ENCODE assay signal across 8 mouse cellular contexts in genomic region chr12:78227021-78227932, GRCm38 (mm10). TPM values are rescaled to one million over a fixed set of nuclear protein-coding genes. Genes with fewer than 3 reads are reported as not detected.
A peak's percentile ranks its signal among the peaks of the same experiment; 100 is the strongest.
DNase-seq lines count a peak whose midpoint lies in the region; ATAC-seq and TF ChIP-seq lines count a peak whose summit lies in the region.

No protein-coding gene starts in this region.

- H3K9me3 ChIP-seq in embryonic facial prominence, embryonic 13.5 days, result no peaks in the 10 kb centered on the region
- H3K9me3 ChIP-seq in heart, embryonic 12.5 days (replicated peaks), result no peaks in the 10 kb centered on the region
- no peaks in the 10 kb centered on the region for H3K9me3 ChIP-seq in kidney, postnatal 0 days (replicated peaks; ENCODE audit: low read length)
- H3K9me3 ChIP-seq in liver, embryonic 13.5 days (replicated peaks), result no peaks in the 10 kb centered on the region
- H3K9me3 ChIP-seq in neural tube, embryonic 11.5 days (ENCODE audit: control insufficient read depth, low read length), result no peaks in the 10 kb centered on the region
- H3K9me3 ChIP-seq in stomach, postnatal 0 days (ENCODE audit: control insufficient read depth, low read length), result no peaks in the 10 kb centered on the region

- peak overlapping the region; percentile 98 for H3K27ac ChIP-seq in embryonic facial prominence, embryonic 13.5 days
- peak overlapping the region; percentile 98 for H3K27ac ChIP-seq in heart, embryonic 12.5 days (ENCODE audit: poor library complexity, severe bottlenecking)
- H3K27ac ChIP-seq in kidney, postnatal 0 days, result peak overlapping the region; percentile 99
- H3K27ac ChIP-seq in liver, embryonic 13.5 days, result peak overlapping the region; percentile 89
- peak overlapping the region; percentile 95 for H3K27ac ChIP-seq in neural tube, embryonic 11.5 days (ENCODE audit: low read depth, low read length)
- H3K27ac ChIP-seq in stomach, postnatal 0 days (replicated peaks), result peak overlapping the region; percentile 98

- TF ChIP-seq EP300 in stomach, postnatal 0 days (optimal IDR thresholded peaks at IDR 0.05), result no peak

- peak; percentile 2; the same call in 1 of the 2 replicates for ATAC-seq in embryonic facial prominence, embryonic 13.5 days (ENCODE audit: insufficient number of reproducible peaks, insufficient read depth, low FRiP score, low TSS enrichment, low read depth)
- peak; percentile 12 for ATAC-seq in heart, embryonic 12.5 days (ENCODE audit: insufficient number of reproducible peaks, low FRiP score)
- peak; percentile 11 for ATAC-seq in kidney, postnatal 0 days (replicated peaks; ENCODE audit: low FRiP score, low read depth)
- peak; percentile 9 for ATAC-seq in liver, embryonic 13.5 days (ENCODE audit: low read depth)
- ATAC-seq in neural tube, embryonic 11.5 days (ENCODE audit: insufficient read depth, low FRiP score, low TSS enrichment), result peak; percentile 32
- no peak for ATAC-seq in stomach, postnatal 0 days (ENCODE audit: low FRiP score, low TSS enrichment)

- peak; percentile 49 for DNase-seq in 416B (ENCODE audit: low read depth)
- DNase-seq in adrenal gland, postnatal 14 days, result peak; percentile 60
- DNase-seq in kidney, postnatal 0 days (ENCODE audit: low spot score), result peak; percentile 60
- peak; percentile 40 for DNase-seq in liver, embryonic 13.5 days
- DNase-seq in neural tube, embryonic 11.5 days (ENCODE audit: low spot score), result peak; percentile 61
- DNase-seq in stomach, postnatal 0 days (ENCODE audit: low spot score), result peak; percentile 71

- H3K36me3 ChIP-seq in embryonic facial prominence, embryonic 13.5 days, result no peaks in the 10 kb centered on the region
- H3K36me3 ChIP-seq in heart, embryonic 12.5 days, result no peaks in the 10 kb centered on the region
- H3K36me3 ChIP-seq in kidney, postnatal 0 days (ENCODE audit: insufficient read depth, low read length), result no peaks in the 10 kb centered on the region
- H3K36me3 ChIP-seq in liver, embryonic 13.5 days, result no peaks in the 10 kb centered on the region
- no peaks in the 10 kb centered on the region for H3K36me3 ChIP-seq in neural tube, embryonic 11.5 days (ENCODE audit: control insufficient read depth, insufficient read depth, low read length)
- H3K36me3 ChIP-seq in stomach, postnatal 0 days (ENCODE audit: control insufficient read depth, insufficient read depth, low read length), result no peaks in the 10 kb centered on the region

- peak overlapping the region; percentile 95 for H3K4me3 ChIP-seq in embryonic facial prominence, embryonic 13.5 days
- H3K4me3 ChIP-seq in heart, embryonic 12.5 days, result peak overlapping the region; percentile 98
- peak overlapping the region; percentile 97 for H3K4me3 ChIP-seq in kidney, postnatal 0 days (replicated peaks; ENCODE audit: low read depth, low read length)
- peak overlapping the region; percentile 83 for H3K4me3 ChIP-seq in liver, embryonic 13.5 days (replicated peaks)
- peak overlapping the region; percentile 83 for H3K4me3 ChIP-seq in neural tube, embryonic 11.5 days (ENCODE audit: low read depth, low read length)
- H3K4me3 ChIP-seq in stomach, postnatal 0 days (ENCODE audit: low read depth, low read length), result peak overlapping the region; percentile 98

- no peaks in the 10 kb centered on the region for H3K27me3 ChIP-seq in embryonic facial prominence, embryonic 13.5 days
- H3K27me3 ChIP-seq in heart, embryonic 12.5 days (replicated peaks), result no peaks in the 10 kb centered on the region
- H3K27me3 ChIP-seq in kidney, postnatal 0 days (ENCODE audit: insufficient read depth, low read length), result no peaks in the 10 kb centered on the region
- no peaks in the 10 kb centered on the region for H3K27me3 ChIP-seq in liver, embryonic 13.5 days
- no peaks in the 10 kb centered on the region for H3K27me3 ChIP-seq in neural tube, embryonic 11.5 days (ENCODE audit: control insufficient read depth, insufficient read depth, low read length)
- H3K27me3 ChIP-seq in stomach, postnatal 0 days (ENCODE audit: control insufficient read depth, insufficient read depth, low read length), result no peaks in the 10 kb centered on the region

- under 1% methylated on average over 53 of the region's 57 CpGs for WGBS in embryonic facial prominence, embryonic 13.5 days
- WGBS in heart, embryonic 12.5 days, result under 1% methylated on average over 57 of the region's 57 CpGs
- whole genome bisulfite sequencing in kidney, postnatal 0 days, result under 1% methylated on average over 53 of the region's 57 CpGs
- under 1% methylated on average over 40 of the region's 57 CpGs for WGBS in liver, embryonic 13.5 days (ENCODE audit: insufficient replicate concordance)
- under 1% methylated on average over 53 of the region's 57 CpGs for WGBS in neural tube, embryonic 11.5 days
- WGBS in stomach, postnatal 0 days, result under 1% methylated on average over 51 of the region's 57 CpGs

- H3K9ac ChIP-seq in embryonic facial prominence, embryonic 13.5 days, result peak overlapping the region; percentile 88
- H3K9ac ChIP-seq in heart, embryonic 12.5 days, result peak overlapping the region; percentile 92
- peak overlapping the region; percentile 88 for H3K9ac ChIP-seq in kidney, postnatal 0 days (ENCODE audit: low read depth, low read length)
- peak overlapping the region; percentile 88 for H3K9ac ChIP-seq in liver, embryonic 13.5 days
- peak overlapping the region; percentile 87 for H3K9ac ChIP-seq in neural tube, embryonic 11.5 days (ENCODE audit: low read length)
- peak overlapping the region; percentile 87 for H3K9ac ChIP-seq in stomach, postnatal 0 days (ENCODE audit: low read length)

- H3K4me2 ChIP-seq in embryonic facial prominence, embryonic 13.5 days, result peak overlapping the region; percentile 86
- H3K4me2 ChIP-seq in heart, embryonic 12.5 days, result peak overlapping the region; percentile 76
- H3K4me2 ChIP-seq in kidney, postnatal 0 days (ENCODE audit: low read length), result peak overlapping the region; percentile 86
- H3K4me2 ChIP-seq in liver, embryonic 13.5 days, result peak overlapping the region; percentile 93
- H3K4me2 ChIP-seq in neural tube, embryonic 11.5 days (ENCODE audit: low read depth), result peak overlapping the region; percentile 76
- peak overlapping the region; percentile 84 for H3K4me2 ChIP-seq in stomach, postnatal 0 days (replicated peaks; ENCODE audit: low read depth)

- 0 out of 2 replicates have a peak, but pooled peaks cover 4% of the 10 kb centered on the region for H3K4me1 ChIP-seq in embryonic facial prominence, embryonic 13.5 days
- no peaks in the 10 kb centered on the region; the same call in 1 of the 2 replicates for H3K4me1 ChIP-seq in heart, embryonic 12.5 days (replicated peaks)
- no peaks in the 10 kb centered on the region for H3K4me1 ChIP-seq in kidney, postnatal 0 days (replicated peaks; ENCODE audit: insufficient read depth, low read length)
- peaks cover 13% of the 10 kb centered on the region for H3K4me1 ChIP-seq in liver, embryonic 13.5 days (replicated peaks)
- H3K4me1 ChIP-seq in neural tube, embryonic 11.5 days (ENCODE audit: control insufficient read depth, insufficient read depth, low read length), result no peaks in the 10 kb centered on the region; the same call in 1 of the 2 replicates
- H3K4me1 ChIP-seq in stomach, postnatal 0 days (replicated peaks; ENCODE audit: control insufficient read depth, insufficient read depth), result no peaks in the 10 kb centered on the region

- TF ChIP-seq CTCF in kidney, postnatal 0 days (IDR thresholded peaks at IDR 0.05; ENCODE audit: low read depth), result no peak
- TF ChIP-seq CTCF in stomach, postnatal 0 days (IDR thresholded peaks at IDR 0.05; ENCODE audit: low read depth), result no peak

RNA-seq across cellular contexts. Expression of gene Gphn, which starts 1.1 kb away (rescaled TPM):
- total RNA-seq in adrenal gland, postnatal 14 days (2021), result 30.2 and 31.6 TPM in 2 replicates
- polyA plus RNA-seq in embryonic facial prominence, embryonic 13.5 days (2015; fragmentation: Nextera tagmentation; extraction: Ambion mirVana), result 12.8 and 13.9 TPM in 2 replicates
- polyA plus RNA-seq in heart, embryonic 12.5 days (2016; fragmentation: Nextera tagmentation; extraction: Ambion mirVana), result 12.7 and 12.9 TPM in 2 replicates
- polyA plus RNA-seq in kidney, postnatal 0 days (2015; fragmentation: Nextera tagmentation; extraction: Ambion mirVana), result 18.9 and 19.3 TPM in 2 replicates
- 6.1 TPM in 2 replicates for polyA plus RNA-seq in liver, embryonic 13.5 days (2015; fragmentation: Nextera tagmentation; extraction: Ambion mirVana)
- polyA plus RNA-seq in neural tube, embryonic 11.5 days (2014; fragmentation: Nextera tagmentation; extraction: Ambion mirVana), result 21.3 and 23.7 TPM in 2 replicates
- 14.5 and 14.6 TPM in 2 replicates for polyA plus RNA-seq in stomach, postnatal 0 days (2015; fragmentation: Nextera tagmentation; extraction: Ambion mirVana)

RNA-seq across cellular contexts. Expression of gene Gm6657, which starts 33.2 kb away (rescaled TPM):
- total RNA-seq in adrenal gland, postnatal 14 days (2021), result not detected in 2 replicates
- polyA plus RNA-seq in embryonic facial prominence, embryonic 13.5 days (2015; fragmentation: Nextera tagmentation; extraction: Ambion mirVana), result not detected in 2 replicates
- polyA plus RNA-seq in heart, embryonic 12.5 days (2016; fragmentation: Nextera tagmentation; extraction: Ambion mirVana), result not detected in 2 replicates
- not detected in 2 replicates for polyA plus RNA-seq in kidney, postnatal 0 days (2015; fragmentation: Nextera tagmentation; extraction: Ambion mirVana)
- not detected in 2 replicates for polyA plus RNA-seq in liver, embryonic 13.5 days (2015; fragmentation: Nextera tagmentation; extraction: Ambion mirVana)
- polyA plus RNA-seq in neural tube, embryonic 11.5 days (2014; fragmentation: Nextera tagmentation; extraction: Ambion mirVana), result not detected in 2 replicates
- not detected in 2 replicates for polyA plus RNA-seq in stomach, postnatal 0 days (2015; fragmentation: Nextera tagmentation; extraction: Ambion mirVana)
